Mouse (Mus musculus): ENCODE results near the gene Rab3d.
"Not testable (repeated sequence)": the region's sequence is repeated elsewhere in the genome, so short reads cannot be mapped to it uniquely, and the experiment has no call there.

The Rab3d gene

GRCm38 (mm10) chr9:21909474-21910223 lies 8.3 kb downstream of the Rab3d start:
- no peak for DNase-seq (ENCODE audit: low spot score in 2 of 2)

- no peak for DNase-seq (ENCODE audit: low spot score in 2 of 2)
Observed at GRCm38 (mm10) chr9:21908216-21908615, 9.8 kb downstream of the Rab3d start.

GRCm38 (mm10) chr9:21904031-21904430 lies 14.0 kb downstream of the Rab3d start:
- no peak for DNase-seq (ENCODE audit: low spot score in 2 of 2)

GRCm38 (mm10) chr9:21901223-21901820 lies 16.7 kb downstream of the Rab3d start:
- no peak for DNase-seq (ENCODE audit: low spot score in 2 of 2)

GRCm38 (mm10) chr9:21889229-21889628 lies 28.8 kb downstream of the Rab3d start:
- no peak for DNase-seq (ENCODE audit: low spot score in 2 of 2)

- DNase-seq (ENCODE audit: low spot score in 2 of 2), result no peak
Observed at GRCm38 (mm10) chr9:21876601-21877000, 41.4 kb downstream of the Rab3d start.

GRCm38 (mm10) chr9:21872204-21872603 lies 45.8 kb downstream of the Rab3d start:
- no peak for DNase-seq (ENCODE audit: low spot score in 2 of 2)

GRCm38 (mm10) chr9:21870879-21871524 lies 47.0 kb downstream of the Rab3d start:
- no peak for DNase-seq (ENCODE audit: low spot score in 2 of 2)

GRCm38 (mm10) chr9:21869290-21869689 lies 48.7 kb downstream of the Rab3d start:
- peak; percentile 62 to 80 for DNase-seq (ENCODE audit: low spot score in 2 of 2)

- DNase-seq (ENCODE audit: low spot score in 2 of 2), result no peak
Observed at GRCm38 (mm10) chr9:21867726-21868125, 50.3 kb downstream of the Rab3d start.

GRCm38 (mm10) chr9:21866641-21867040 lies 51.4 kb downstream of the Rab3d start:
- no peak for DNase-seq (ENCODE audit: low spot score in 2 of 2)

GRCm38 (mm10) chr9:21865673-21866398 lies 52.2 kb downstream of the Rab3d start:
- DNase-seq (ENCODE audit: low spot score in 2 of 2), result no peak

- no peak for DNase-seq (ENCODE audit: low spot score in 2 of 2)
Observed at GRCm38 (mm10) chr9:21862181-21862580, 55.8 kb downstream of the Rab3d start.

- DNase-seq (ENCODE audit: low spot score in 2 of 2), result not testable (repeated sequence)
Observed at GRCm38 (mm10) chr9:21860349-21860748, 57.6 kb downstream of the Rab3d start.

GRCm38 (mm10) chr9:21859606-21860005 lies 58.4 kb downstream of the Rab3d start:
- DNase-seq (ENCODE audit: low spot score in 2 of 2), result no peak

- no peak for DNase-seq (ENCODE audit: low spot score in 2 of 2)
Observed at GRCm38 (mm10) chr9:21858084-21858483, 59.9 kb downstream of the Rab3d start.

- no peak for DNase-seq (ENCODE audit: low spot score in 2 of 2)
Observed at GRCm38 (mm10) chr9:21857501-21857900, 60.5 kb downstream of the Rab3d start.
